ENCODE assay signal across 8 mouse cellular contexts in the genomic region with DNA sequence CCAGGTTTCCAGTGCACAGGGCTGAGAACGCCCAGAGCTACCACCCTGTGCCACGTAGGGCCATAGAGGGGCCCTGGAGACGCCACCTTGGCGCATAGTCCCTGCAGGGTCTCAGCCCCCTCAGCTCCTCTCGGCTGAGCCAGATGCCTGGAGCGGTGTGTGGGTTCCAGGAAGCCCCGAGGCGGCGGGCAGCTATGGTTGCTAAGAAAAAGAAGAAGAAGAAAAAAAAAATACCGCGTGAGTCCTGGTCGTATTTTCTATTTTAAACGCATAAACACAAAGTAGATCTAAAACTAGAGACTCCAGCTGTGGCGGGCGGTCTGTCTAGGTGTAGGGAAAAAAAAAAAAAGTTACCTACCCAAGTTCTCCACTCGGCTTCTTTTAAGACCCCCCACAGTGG. TPM values are rescaled to one million over a fixed set of nuclear protein-coding genes. Genes with fewer than 3 reads are reported as not detected.
A peak's percentile ranks its signal among the peaks of the same experiment; 100 is the strongest.
DNase-seq lines count a peak whose midpoint lies in the region; ATAC-seq lines count a peak whose summit lies in the region.

No protein-coding gene starts in this region.

- intact Hi-C loops in left cerebral cortex, postnatal 25 days (cut with DNase I): loop anchor here (1.0 to 5.0 kb wide), 2 partner anchors 87 to 324 kb away; no protein-coding TSS in a partner anchor
- intact Hi-C loops in left cerebral cortex, postnatal 4 days (cut with DNase I): no loop called here
- intact Hi-C loops in gastrocnemius, postnatal 14 days (cut with DNase I; ENCODE audit: low total_unique reads): no loop called here

- WGBS in embryonic facial prominence, embryonic 11.5 days: 40% methylated on average over 16 of the region's 16 CpGs
- WGBS in forebrain, embryonic 15.5 days: 50% methylated on average over 16 of the region's 16 CpGs
- WGBS in midbrain, embryonic 13.5 days: 55% methylated on average over 16 of the region's 16 CpGs

- H3K27me3 ChIP-seq in embryonic facial prominence, embryonic 11.5 days (ENCODE audit: control insufficient read depth, insufficient read depth, low read length): no peaks in the 10 kb centered on the region
- no peaks in the 10 kb centered on the region for H3K27me3 ChIP-seq in forebrain, embryonic 15.5 days
- peaks cover 12% of the 10 kb centered on the region for H3K27me3 ChIP-seq in midbrain, embryonic 13.5 days

- no peak overlapping the region for H3K9ac ChIP-seq in embryonic facial prominence, embryonic 11.5 days (replicated peaks; ENCODE audit: low read length)
- no peak overlapping the region for H3K9ac ChIP-seq in forebrain, embryonic 15.5 days (replicated peaks)
- no peak overlapping the region for H3K9ac ChIP-seq in midbrain, embryonic 13.5 days (replicated peaks)

- H3K27ac ChIP-seq in embryonic facial prominence, embryonic 11.5 days (replicated peaks; ENCODE audit: low read depth, low read length): no peak overlapping the region
- H3K27ac ChIP-seq in forebrain, embryonic 15.5 days (replicated peaks): no peak overlapping the region
- H3K27ac ChIP-seq in midbrain, embryonic 13.5 days: no peak overlapping the region

- H3K9me3 ChIP-seq in embryonic facial prominence, embryonic 11.5 days (replicated peaks; ENCODE audit: control insufficient read depth, low read length): no peaks in the 10 kb centered on the region
- H3K9me3 ChIP-seq in forebrain, embryonic 15.5 days: no peaks in the 10 kb centered on the region
- no peaks in the 10 kb centered on the region for H3K9me3 ChIP-seq in midbrain, embryonic 13.5 days

- ATAC-seq in embryonic facial prominence, embryonic 11.5 days (replicated peaks; ENCODE audit: insufficient number of reproducible peaks, low FRiP score, low TSS enrichment, low read depth): peak; percentile 15; the same call in 1 of the 2 replicates
- ATAC-seq in forebrain, embryonic 15.5 days (replicated peaks): 0 out of 2 replicates have a peak, but pooled peaks have one; percentile 8
- peak; percentile 14; the same call in 1 of the 2 replicates for ATAC-seq in midbrain, embryonic 13.5 days

- H3K4me3 ChIP-seq in embryonic facial prominence, embryonic 11.5 days (ENCODE audit: low read depth, low read length): no peak overlapping the region; the same call in 1 of the 2 replicates
- H3K4me3 ChIP-seq in forebrain, embryonic 15.5 days: no peak overlapping the region
- no peak overlapping the region for H3K4me3 ChIP-seq in midbrain, embryonic 13.5 days (replicated peaks)

- no peaks in the 10 kb centered on the region for H3K36me3 ChIP-seq in embryonic facial prominence, embryonic 11.5 days (replicated peaks; ENCODE audit: control insufficient read depth, insufficient read depth, low read depth, low read length)
- no peaks in the 10 kb centered on the region for H3K36me3 ChIP-seq in forebrain, embryonic 15.5 days
- H3K36me3 ChIP-seq in midbrain, embryonic 13.5 days: no peaks in the 10 kb centered on the region

- no peak overlapping the region; the same call in 1 of the 2 replicates for H3K4me2 ChIP-seq in embryonic facial prominence, embryonic 11.5 days (ENCODE audit: low read depth, low read length)
- H3K4me2 ChIP-seq in forebrain, embryonic 15.5 days (replicated peaks): no peak overlapping the region
- H3K4me2 ChIP-seq in midbrain, embryonic 13.5 days (replicated peaks): no peak overlapping the region

- DNase-seq in left cerebral cortex, postnatal 25 days (ENCODE audit: low spot score in 2 of 2): peak; percentile 41 to 68
- DNase-seq in left cerebral cortex, postnatal 4 days: no peak
- DNase-seq in embryonic facial prominence, embryonic 11.5 days (ENCODE audit: low spot score): no peak
- no peak for DNase-seq in natural killer cell, adult 2 months (ENCODE audit: low spot score in 2 of 2)
- DNase-seq in ovary, postnatal 14 days (ENCODE audit: low spot score): no peak
- no peak for DNase-seq in gastrocnemius, postnatal 14 days

- H3K4me1 ChIP-seq in embryonic facial prominence, embryonic 11.5 days (ENCODE audit: control insufficient read depth, insufficient read depth, low read length): no peaks in the 10 kb centered on the region; the same call in 1 of the 2 replicates
- H3K4me1 ChIP-seq in forebrain, embryonic 15.5 days: peaks cover 16% of the 10 kb centered on the region
- peaks cover 21% of the 10 kb centered on the region for H3K4me1 ChIP-seq in midbrain, embryonic 13.5 days (replicated peaks)

RNA-seq across cellular contexts. Expression of a gene that starts 37.2 kb away (rescaled TPM):
- total RNA-seq in left cerebral cortex, postnatal 25 days (2021): 1 to 10 TPM; 5.0 to 5.2 TPM
- total RNA-seq in left cerebral cortex, postnatal 4 days (2021): 1 to 10 TPM; 4.3 to 4.9 TPM
- 4.8 and 5.1 TPM in 2 replicates for polyA plus RNA-seq in embryonic facial prominence, embryonic 11.5 days (2014; fragmentation: Nextera tagmentation; extraction: Ambion mirVana)
- 6.9 and 7.4 TPM in 2 replicates for polyA plus RNA-seq in forebrain, embryonic 15.5 days (2015; fragmentation: Nextera tagmentation; extraction: Ambion mirVana)
- 7.0 and 7.9 TPM in 2 replicates for polyA plus RNA-seq in midbrain, embryonic 13.5 days (2015; fragmentation: Nextera tagmentation; extraction: Ambion mirVana)
- total RNA-seq in gastrocnemius, postnatal 14 days (2021): 1 to 10 TPM in 1 of 2 experiments, under 1 TPM in 1; 0.74 to 1.4 TPM

Comparison
In these comparisons a context has a peak if more than half of its experiments do, and no peak if none do; other contexts are left out.
1. DNase-seq: peak in left cerebral cortex, postnatal 25 days (2 of 2); none in left cerebral cortex, postnatal 4 days (single experiment), embryonic facial prominence, embryonic 11.5 days (single experiment), natural killer cell, adult 2 months (0 of 2), ovary, postnatal 14 days (single experiment) and gastrocnemius, postnatal 14 days (single experiment).
2. Peak in every context shown above with its lines, with median percentiles within 50 percentile points of each other: ATAC-seq.